18 mouse cellular contexts compared by ENCODE assay signal in genomic region chr3:79436186-79436585, GRCm38 (mm10).
DNase-seq lines count a peak whose midpoint lies in the region; ATAC-seq lines count a peak whose summit lies in the region.
"Had no signal": no experiment of that assay in that cellular context is flagged by ENCODE, and none has a peak within 500 bp of the region (broad histone marks: within the 10 kb centered on the region; RNA-seq: fewer than 3 reads in every experiment).

No protein-coding gene starts in this region.

- WGBS in hindbrain, embryonic 16.5 days = 78% methylated on average over 7 of the region's 7 CpGs
- 88% methylated on average over 7 of the region's 7 CpGs for whole genome bisulfite sequencing in hindbrain, embryonic 12.5 days
- 92% methylated on average over 7 of the region's 7 CpGs for WGBS in midbrain, embryonic 10.5 days

- peak; percentile 45; the same call in 1 of the 2 replicates for ATAC-seq in hindbrain, embryonic 16.5 days
- no peak for ATAC-seq in hindbrain, embryonic 12.5 days (ENCODE audit: low FRiP score)
- ATAC-seq: midbrain, embryonic 16.5 days had no signal

- no peaks in the 10 kb centered on the region for H3K9me3 ChIP-seq in hindbrain, embryonic 16.5 days (ENCODE audit: control insufficient read depth, low read length)
- H3K9me3 ChIP-seq in hindbrain, embryonic 12.5 days (replicated peaks) = no peaks in the 10 kb centered on the region
- no peaks in the 10 kb centered on the region for H3K9me3 ChIP-seq in midbrain, embryonic 10.5 days (replicated peaks)
- H3K9me3 ChIP-seq: embryonic facial prominence, embryonic 12.5 days; limb, embryonic 15.5 days; lung, embryonic 15.5 days; neural tube, embryonic 12.5 days had no signal

- no peak overlapping the region for H3K27ac ChIP-seq in hindbrain, embryonic 16.5 days (ENCODE audit: low read depth, low read length)
- H3K27ac ChIP-seq in hindbrain, embryonic 12.5 days = no peak overlapping the region
- no peak overlapping the region for H3K27ac ChIP-seq in midbrain, embryonic 10.5 days (replicated peaks)
- H3K27ac ChIP-seq: embryonic facial prominence, embryonic 12.5 days; limb, embryonic 15.5 days; lung, embryonic 15.5 days; neural tube, embryonic 12.5 days had no signal

- no peaks in the 10 kb centered on the region for H3K27me3 ChIP-seq in hindbrain, embryonic 16.5 days (replicated peaks; ENCODE audit: control insufficient read depth, insufficient read depth, low read length)
- no peaks in the 10 kb centered on the region for H3K27me3 ChIP-seq in hindbrain, embryonic 12.5 days
- no peaks in the 10 kb centered on the region for H3K27me3 ChIP-seq in midbrain, embryonic 10.5 days (ENCODE audit: low read depth, poor library complexity, severe bottlenecking)
- H3K27me3 ChIP-seq: embryonic facial prominence, embryonic 12.5 days; limb, embryonic 15.5 days; lung, embryonic 15.5 days; neural tube, embryonic 12.5 days had no signal

- peak; percentile 79 to 94 for DNase-seq in frontal cortex, postnatal 36 days (ENCODE audit: low spot score in 2 of 2)
- peak; percentile 83 to 88 for DNase-seq in left cerebral cortex, adult 18-20 months (ENCODE audit: low spot score in 2 of 2)
- DNase-seq in right cerebral cortex, postnatal 14 days = peak; percentile 61
- no peak for DNase-seq in kidney, adult 8-10 months
- DNase-seq in cerebellum, postnatal 4 days (ENCODE audit: low spot score in 2 of 2) = no peak
- no peak for DNase-seq in midbrain, embryonic 10.5 days (ENCODE audit: low spot score)
- DNase-seq: adrenal gland, adult 2 months; cerebellum, postnatal 14 days; heart, postnatal 10 days; kidney, postnatal 14 days; thymus, adult 18-20 months had no signal

- H3K4me1 ChIP-seq in hindbrain, embryonic 16.5 days (ENCODE audit: control insufficient read depth, insufficient read depth, low read depth, low read length) = peaks cover 1% of the 10 kb centered on the region
- H3K4me1 ChIP-seq in hindbrain, embryonic 12.5 days = no peaks in the 10 kb centered on the region
- peaks cover 10% of the 10 kb centered on the region; the same call in 1 of the 2 replicates for H3K4me1 ChIP-seq in midbrain, embryonic 10.5 days
- H3K4me1 ChIP-seq: embryonic facial prominence, embryonic 12.5 days; limb, embryonic 15.5 days; lung, embryonic 15.5 days; neural tube, embryonic 12.5 days had no signal

- H3K9ac ChIP-seq in hindbrain, embryonic 16.5 days (ENCODE audit: low read depth, low read length) = no peak overlapping the region
- no peak overlapping the region for H3K9ac ChIP-seq in hindbrain, embryonic 12.5 days
- H3K9ac ChIP-seq: embryonic facial prominence, embryonic 12.5 days; limb, embryonic 15.5 days; lung, embryonic 15.5 days; neural tube, embryonic 12.5 days had no signal

- no peak overlapping the region for H3K4me3 ChIP-seq in hindbrain, embryonic 16.5 days (ENCODE audit: low read length)
- H3K4me3 ChIP-seq in hindbrain, embryonic 12.5 days = no peak overlapping the region
- H3K4me3 ChIP-seq in midbrain, embryonic 10.5 days = no peak overlapping the region
- H3K4me3 ChIP-seq: embryonic facial prominence, embryonic 12.5 days; limb, embryonic 15.5 days; lung, embryonic 15.5 days; neural tube, embryonic 12.5 days had no signal

- H3K36me3 ChIP-seq in hindbrain, embryonic 16.5 days (ENCODE audit: control insufficient read depth, insufficient read depth, low read length) = no peaks in the 10 kb centered on the region
- no peaks in the 10 kb centered on the region for H3K36me3 ChIP-seq in hindbrain, embryonic 12.5 days
- no peaks in the 10 kb centered on the region for H3K36me3 ChIP-seq in midbrain, embryonic 10.5 days
- H3K36me3 ChIP-seq: embryonic facial prominence, embryonic 12.5 days; limb, embryonic 15.5 days; lung, embryonic 15.5 days; neural tube, embryonic 12.5 days had no signal

- H3K4me2 ChIP-seq in hindbrain, embryonic 16.5 days (ENCODE audit: low read length) = no peak overlapping the region
- H3K4me2 ChIP-seq in hindbrain, embryonic 12.5 days (replicated peaks) = no peak overlapping the region
- H3K4me2 ChIP-seq: embryonic facial prominence, embryonic 12.5 days; limb, embryonic 15.5 days; lung, embryonic 15.5 days; neural tube, embryonic 12.5 days had no signal

Comparison
In these comparisons a context has a peak if more than half of its experiments do, and no peak if none do; other contexts are left out.
1. DNase-seq: peak in frontal cortex, postnatal 36 days (2 of 2), left cerebral cortex, adult 18-20 months (2 of 2) and right cerebral cortex, postnatal 14 days (single experiment); none in kidney, adult 8-10 months (0 of 2), cerebellum, postnatal 4 days (0 of 2) and midbrain, embryonic 10.5 days (single experiment).